Mouse (Mus musculus) forebrain, postnatal 0 days (tissue): ENCODE results near the gene Folr2. TPM values are rescaled to one million over a fixed set of nuclear protein-coding genes. Genes with fewer than 3 reads are reported as not detected.

Experiments
- ATAC-seq: fragments of 200-750 bp; cut with Nextera tagmentation; 2 replicates; pipeline ENCODE4 v1.8.0; 2017; ENCODE audit warnings: mild to moderate bottlenecking, moderate library complexity
- DNase-seq: peaks from one replicate; pipeline ENCODE4 v3.0.0-alpha.2; 2015
- H3K27ac ChIP-seq: fragments of 300-500 bp; sonication (generic); 2 replicates; pipeline ENCODE4 v1.5.1; 2014; ENCODE audit warnings: low read depth, mild to moderate bottlenecking, antibody characterized with exemption, low read length, moderate library complexity, mixed read lengths
- H3K27me3 ChIP-seq: fragments of 300-500 bp; sonication (generic); 2 replicates; pipeline ENCODE4 v1.6.1; 2014; ENCODE audit warnings: mild to moderate bottlenecking, low read length, mixed read lengths; ENCODE audit not compliant: insufficient read depth
- H3K36me3 ChIP-seq: fragments of 300-500 bp; sonication (generic); 2 replicates; pipeline ENCODE4 v1.6.1; 2014; ENCODE audit warnings: mild to moderate bottlenecking, moderate library complexity; ENCODE audit not compliant: insufficient read depth
- H3K4me1 ChIP-seq: fragments of 300-500 bp; sonication (generic); 2 replicates; pipeline ENCODE4 v1.6.1; 2014; ENCODE audit warnings: antibody characterized with exemption; ENCODE audit not compliant: insufficient read depth
- H3K4me2 ChIP-seq: fragments of 300-500 bp; sonication (generic); 2 replicates; pipeline ENCODE4 v1.6.1; 2014; ENCODE audit warnings: low read depth, mild to moderate bottlenecking, moderate library complexity
- H3K4me3 ChIP-seq: fragments of 300-500 bp; sonication (generic); 2 replicates; pipeline ENCODE4 v1.5.1; 2014; ENCODE audit warnings: low read depth, low read length, mixed read lengths
- H3K9ac ChIP-seq: fragments of 300-500 bp; sonication (generic); 2 replicates; pipeline ENCODE4 v1.6.1; 2014; ENCODE audit warnings: mild to moderate bottlenecking
- H3K9me3 ChIP-seq: fragments of 300-500 bp; sonication (generic); 2 replicates; pipeline ENCODE4 v1.6.1; 2016; ENCODE audit warnings: low read length
- CTCF ChIP-seq: sonication (generic); IDR thresholded peaks from 2 replicates; pipeline ENCODE4 v1.5.1; 2016; ENCODE audit warnings: antibody characterized with exemption, control low read depth, low read depth
- WGBS: fragments of 180-500 bp; shearing (Covaris S2); extraction: QIAGEN DNeasy Blood & Tissue Kit; methylation state at CpG from one replicate; pipeline ENCODE4 v1.1.7; 2014; 5-methylcytosine and 5-hydroxymethylcytosine counted together
- polyA plus RNA-seq: library from polyadenylated mRNA; unstranded; fragments of >200 nt; fragmentation: Nextera tagmentation; extraction: Ambion mirVana; gene quantifications from 2 replicates; pipeline ENCODE4 v1.2.1, GENCODE M21; 2015
- total RNA-seq: library from RNA; depleted of rRNA; stranded (reverse); fragments of >200 nt; gene quantifications from 2 replicates; pipeline ENCODE4 v1.2.3, GENCODE M21; 2014

The Folr2 gene
- total and polyA plus RNA-seq, 2 experiments from 2014 or later: 2.5 to 3.4 TPM

DNA sequence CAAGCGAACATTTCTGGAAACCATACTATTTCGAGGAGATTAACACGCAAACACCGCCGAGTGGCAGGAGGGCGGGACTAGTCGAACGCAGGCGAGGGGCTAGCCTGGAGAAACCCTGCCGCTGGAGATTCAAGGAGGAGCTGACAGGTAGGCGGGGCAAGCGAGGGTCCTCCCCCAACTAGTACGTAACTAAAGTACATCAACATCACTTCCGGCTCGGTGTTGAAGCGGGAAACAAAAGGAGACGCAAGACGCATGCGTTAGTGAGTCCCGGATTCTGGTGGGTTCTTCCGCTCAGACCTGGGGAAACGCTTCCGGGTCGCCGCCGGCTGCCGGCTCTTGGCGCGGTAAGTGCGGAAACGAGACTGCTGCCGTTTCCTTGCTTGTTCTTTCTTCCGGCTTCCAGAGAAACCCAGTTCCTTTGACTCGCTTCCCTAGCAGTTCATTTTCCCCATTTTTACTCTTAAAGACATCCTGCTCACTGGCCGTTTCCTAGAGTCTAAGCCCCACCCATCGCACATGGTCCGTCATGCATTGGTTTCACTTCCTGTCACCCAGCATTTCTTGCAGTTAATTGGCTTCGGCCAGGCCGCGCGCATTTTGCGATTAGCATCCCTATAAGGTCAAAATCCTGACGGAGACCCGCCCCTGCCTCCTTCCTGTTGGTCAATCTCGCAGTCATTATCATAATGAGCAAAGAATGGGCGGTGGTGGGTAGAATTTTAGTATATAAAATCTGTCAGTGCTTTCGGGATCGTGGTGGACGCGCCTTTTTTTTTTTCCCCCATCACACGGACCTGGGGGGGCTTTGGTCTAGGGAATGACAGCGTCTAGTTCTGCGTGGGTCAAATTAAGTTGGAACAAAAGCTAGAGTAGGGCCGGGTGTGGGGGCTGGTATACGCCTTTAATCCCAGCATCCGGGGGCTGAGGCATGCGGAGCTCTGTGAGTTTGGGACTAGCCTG lies 39.4 kb upstream of the Folr2 start:
- Histone ChIP-seq H3K4me3 (peak overlapping the region; percentile 51), H3K36me3 (no peaks in the 10 kb centered on the region), H3K9ac (peak overlapping the region; percentile 67), H3K4me2 (peak overlapping the region; percentile 48), H3K9me3 (no peaks in the 10 kb centered on the region), H3K27ac (peak overlapping the region; percentile 89), H3K27me3 (no peaks in the 10 kb centered on the region), H3K4me1 (peaks cover 6% of the 10 kb centered on the region; the same call in 1 of the 2 replicates)
- under 1% methylated on average over 57 of the region's 57 CpGs for WGBS
- DNase-seq: peak; percentile 98
- ATAC-seq: peak; percentile 98
- no peak for TF ChIP-seq CTCF

DNA sequence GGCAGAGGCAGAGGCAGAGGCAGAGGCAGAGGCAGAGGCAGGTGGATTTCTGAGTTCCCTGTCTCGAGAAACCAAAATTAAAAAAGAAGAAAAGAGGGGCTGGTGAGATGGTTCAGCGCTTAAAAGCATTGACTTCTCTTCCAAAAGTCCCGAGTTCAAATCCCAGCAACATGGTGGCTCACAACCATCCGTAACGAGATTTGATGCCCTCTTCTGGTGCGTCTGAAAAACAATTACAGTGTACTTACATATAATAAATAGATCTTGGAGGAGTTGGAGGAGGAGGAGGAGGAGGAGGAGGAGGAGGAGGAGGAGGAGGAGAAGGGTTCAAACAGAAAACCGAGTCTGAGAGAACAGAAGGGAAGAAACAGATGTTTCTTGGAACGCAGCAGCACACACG lies 38.7 kb upstream of the Folr2 start:
- peak overlapping the region; percentile 39 for H3K4me2 ChIP-seq
- H3K4me1 ChIP-seq: peaks cover 6% of the 10 kb centered on the region; the same call in 1 of the 2 replicates
- DNase-seq: no peak
- H3K4me3 ChIP-seq: peak overlapping the region; percentile 51
- peak overlapping the region; percentile 67 for H3K9ac ChIP-seq
- no peaks in the 10 kb centered on the region for H3K36me3 ChIP-seq
- peak; percentile 41; the same call in 1 of the 2 replicates for TF ChIP-seq CTCF
- peak; percentile 15 for ATAC-seq
- H3K27ac ChIP-seq: peak overlapping the region; percentile 89
- no peaks in the 10 kb centered on the region for H3K9me3 ChIP-seq
- no peaks in the 10 kb centered on the region for H3K27me3 ChIP-seq
- 40% methylated on average over 9 of the region's 9 CpGs for WGBS

DNA sequence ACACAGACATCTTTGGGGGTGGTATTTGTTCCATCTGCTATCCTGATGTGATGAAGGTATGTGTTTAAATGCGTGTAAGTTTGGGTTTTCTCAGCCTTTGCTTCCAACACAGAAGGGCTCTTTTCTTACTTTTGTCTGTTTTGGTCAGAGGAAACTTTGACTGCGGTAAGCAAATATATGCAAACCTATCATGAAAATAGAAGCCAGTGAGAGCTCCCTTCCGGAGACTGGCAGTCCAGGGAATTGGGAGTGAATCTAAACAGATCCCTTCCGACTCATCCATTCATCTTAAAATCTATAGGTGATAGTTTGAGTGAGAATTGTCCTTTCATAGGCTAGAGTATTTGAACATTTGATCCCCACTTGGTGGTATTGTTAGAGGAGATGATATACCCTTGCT lies 31.5 kb upstream of the Folr2 start:
- no peak overlapping the region for H3K4me3 ChIP-seq
- no peak overlapping the region for H3K9ac ChIP-seq
- DNase-seq (no peak), ATAC-seq (no peak)
- 88% methylated on average over 4 of the region's 4 CpGs for WGBS
- H3K27ac ChIP-seq: no peak overlapping the region
- no peak for TF ChIP-seq CTCF
- no peak overlapping the region for H3K4me2 ChIP-seq
- no peaks in the 10 kb centered on the region for H3K4me1 ChIP-seq
- H3K9me3 ChIP-seq: no peaks in the 10 kb centered on the region
- no peaks in the 10 kb centered on the region for H3K36me3 ChIP-seq
- H3K27me3 ChIP-seq: no peaks in the 10 kb centered on the region

DNA sequence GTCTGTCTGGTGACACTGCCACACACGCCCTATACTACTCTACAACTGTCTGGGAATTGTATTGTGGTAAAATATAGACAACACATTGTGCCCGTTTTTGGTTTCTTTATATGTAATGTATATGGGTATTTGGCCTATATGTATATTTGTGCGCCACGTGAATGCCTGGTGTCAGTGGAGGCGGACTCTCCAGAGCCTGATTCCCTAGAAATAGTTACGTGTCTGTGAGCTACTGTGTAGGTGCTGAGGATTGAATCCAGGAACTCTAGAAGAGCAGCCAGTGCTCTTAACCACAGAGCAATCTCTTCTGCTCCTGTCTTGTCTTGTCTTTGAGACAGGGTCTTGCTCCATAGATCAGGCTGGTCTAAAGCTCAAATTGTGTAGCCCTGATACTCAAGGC lies 29.3 kb upstream of the Folr2 start:
- H3K27me3 ChIP-seq: no peaks in the 10 kb centered on the region
- DNase-seq (no peak), ATAC-seq (no peak)
- no peak for TF ChIP-seq CTCF
- H3K4me2 ChIP-seq: no peak overlapping the region
- no peaks in the 10 kb centered on the region for H3K4me1 ChIP-seq
- WGBS: 89% methylated on average over 6 of the region's 6 CpGs
- H3K9me3 ChIP-seq: no peaks in the 10 kb centered on the region
- no peaks in the 10 kb centered on the region for H3K36me3 ChIP-seq
- no peak overlapping the region for H3K4me3 ChIP-seq
- no peak overlapping the region for H3K27ac ChIP-seq
- H3K9ac ChIP-seq: no peak overlapping the region

DNA sequence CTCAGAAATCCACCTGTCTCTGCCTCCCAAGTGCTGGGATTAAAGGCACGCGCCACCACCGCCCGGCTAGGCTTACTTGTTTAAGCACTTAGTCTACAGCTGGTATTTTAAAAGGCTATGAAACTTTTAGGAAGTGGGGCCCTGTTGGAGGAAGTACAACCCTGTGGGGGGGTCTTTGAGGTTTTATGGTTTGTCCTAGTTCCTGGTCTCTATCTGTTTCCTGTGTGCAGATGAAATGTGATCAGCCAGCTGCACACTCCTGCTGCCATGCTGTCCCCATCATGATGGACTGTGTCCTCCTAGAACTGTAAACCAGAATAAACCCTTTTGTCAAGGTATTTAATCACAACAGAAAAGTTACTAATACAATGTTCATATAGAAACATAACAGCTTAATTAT lies 27.2 kb upstream of the Folr2 start:
- Histone ChIP-seq H3K27me3 (no peaks in the 10 kb centered on the region), H3K4me1 (no peaks in the 10 kb centered on the region)

DNA sequence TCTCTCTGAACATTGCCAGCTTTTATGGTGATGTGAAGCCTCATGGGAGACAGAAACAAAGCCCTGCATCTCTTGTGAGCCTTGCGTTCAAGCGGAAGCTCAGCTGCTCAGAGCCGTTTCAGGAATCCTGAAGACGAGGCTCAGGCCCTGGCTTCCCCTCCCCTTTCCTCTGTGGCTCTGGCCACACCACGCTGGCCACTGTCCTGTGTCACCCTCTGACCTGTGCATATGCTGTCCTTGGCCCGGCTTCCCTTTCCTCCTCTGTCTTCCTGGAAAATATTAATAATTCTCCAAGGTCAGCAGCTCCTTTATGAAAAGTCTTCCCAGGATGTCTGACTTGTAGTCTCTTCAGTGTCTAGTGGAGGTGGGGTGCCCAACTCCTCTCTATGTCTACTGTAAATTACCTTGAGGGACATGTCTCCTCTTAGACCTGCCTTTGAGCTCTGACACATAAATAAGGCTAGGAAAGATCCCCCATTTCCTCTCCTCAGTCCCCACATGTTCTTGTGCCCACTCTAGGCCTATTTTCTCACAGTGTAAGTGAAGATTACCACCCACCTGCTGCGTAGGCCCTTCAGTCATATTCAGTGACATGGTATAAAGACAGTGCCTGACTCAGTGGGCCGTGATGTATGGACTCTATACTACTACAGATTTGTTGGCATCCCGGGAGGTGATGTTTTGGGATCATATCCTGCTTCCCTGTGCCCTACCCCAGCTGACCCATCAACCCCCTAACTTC lies 25.6 kb upstream of the Folr2 start:
- H3K27me3 ChIP-seq: no peaks in the 10 kb centered on the region
- no peak overlapping the region for H3K4me3 ChIP-seq
- H3K4me2 ChIP-seq: no peak overlapping the region
- ATAC-seq (no peak), DNase-seq (no peak)
- no peak overlapping the region for H3K9ac ChIP-seq
- no peak for TF ChIP-seq CTCF
- no peaks in the 10 kb centered on the region for H3K4me1 ChIP-seq
- H3K9me3 ChIP-seq: no peaks in the 10 kb centered on the region
- 61% methylated on average over 9 of the region's 9 CpGs for WGBS
- no peaks in the 10 kb centered on the region for H3K36me3 ChIP-seq
- H3K27ac ChIP-seq: no peak overlapping the region

More for the DNA sequence above, 27.2 kb upstream of the Folr2 start:
- no peak for ATAC-seq
- H3K9me3 ChIP-seq: no peaks in the 10 kb centered on the region
- no peaks in the 10 kb centered on the region for H3K36me3 ChIP-seq
- H3K4me3 ChIP-seq: no peak overlapping the region
- no peak overlapping the region for H3K27ac ChIP-seq
- whole genome bisulfite sequencing: 97% methylated on average over 4 of the region's 4 CpGs
- no peak overlapping the region for H3K9ac ChIP-seq
- no peak for DNase-seq
- no peak for TF ChIP-seq CTCF
- H3K4me2 ChIP-seq: no peak overlapping the region

DNA sequence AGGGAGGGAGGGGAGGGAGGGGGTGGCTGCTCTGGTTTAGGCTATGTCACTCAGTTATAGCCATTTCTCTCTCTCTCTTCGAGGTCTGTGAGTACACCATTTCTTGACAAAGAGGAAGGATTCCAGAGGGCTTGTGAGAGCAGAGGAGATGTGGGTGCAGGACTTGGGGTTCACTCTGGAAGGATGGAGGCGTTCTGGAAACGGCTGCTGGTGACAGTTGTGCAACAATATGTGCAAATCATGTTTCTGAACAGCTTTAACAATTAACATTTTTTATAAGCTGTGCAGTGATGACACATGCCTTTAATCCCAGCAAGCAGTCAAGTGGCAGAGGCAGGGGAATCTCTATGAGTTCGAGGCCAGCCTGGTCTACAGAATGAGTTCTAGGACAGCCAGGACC lies 23.9 kb upstream of the Folr2 start:
- no peaks in the 10 kb centered on the region for H3K9me3 ChIP-seq
- no peak overlapping the region for H3K4me3 ChIP-seq
- H3K9ac ChIP-seq: no peak overlapping the region
- WGBS: 73% methylated on average over 4 of the region's 4 CpGs
- H3K27me3 ChIP-seq: no peaks in the 10 kb centered on the region
- H3K4me2 ChIP-seq: no peak overlapping the region
- DNase-seq (no peak), ATAC-seq (no peak)
- H3K4me1 ChIP-seq: no peaks in the 10 kb centered on the region
- H3K36me3 ChIP-seq: no peaks in the 10 kb centered on the region
- no peak overlapping the region for H3K27ac ChIP-seq
- TF ChIP-seq CTCF: no peak
